Mouse (Mus musculus): ENCODE results near the gene Acbd4.

Acbd4 gene

DNA sequence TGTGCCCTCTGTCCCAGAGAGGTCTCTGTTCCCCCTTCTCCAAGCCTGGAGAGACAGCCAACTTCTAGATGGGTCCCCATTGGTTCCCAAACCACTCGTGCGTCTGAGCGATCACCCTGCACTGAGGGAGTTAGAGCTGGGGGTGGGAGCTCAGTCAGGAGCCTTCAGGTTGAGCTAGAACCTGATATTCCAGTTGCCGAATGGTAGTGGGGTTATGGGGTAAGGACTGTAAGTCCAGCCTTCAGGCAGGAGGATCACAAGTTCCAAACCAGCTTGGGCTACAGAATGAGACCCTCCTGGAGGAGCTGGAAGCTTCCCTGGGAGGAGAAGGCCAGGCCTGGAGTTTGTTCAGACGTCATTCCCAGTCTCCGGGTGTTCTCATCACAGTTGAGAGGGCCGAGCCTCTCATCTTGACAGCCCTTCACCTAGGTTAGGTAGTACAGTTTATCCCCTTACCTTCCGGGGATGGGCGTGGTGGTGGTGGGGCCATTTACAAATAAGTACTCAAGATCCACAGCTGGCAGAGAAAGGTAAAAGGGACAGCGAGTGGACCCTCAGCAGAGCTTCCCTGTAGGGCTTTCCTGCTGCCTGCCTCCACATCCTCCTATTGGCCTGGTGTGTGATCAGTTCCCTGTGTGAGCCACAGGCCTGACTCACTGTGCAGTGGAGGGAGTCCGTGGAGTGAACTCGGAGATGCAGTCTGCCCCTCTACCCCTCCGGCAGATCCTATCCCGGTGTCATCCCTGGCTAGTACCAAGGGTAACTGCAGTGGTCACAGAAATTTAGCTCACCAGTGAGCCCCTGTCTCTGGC, 38.7 kb downstream of the Acbd4 start:
- intact Hi-C loops (cut with DNase I) = no loop called here

DNA sequence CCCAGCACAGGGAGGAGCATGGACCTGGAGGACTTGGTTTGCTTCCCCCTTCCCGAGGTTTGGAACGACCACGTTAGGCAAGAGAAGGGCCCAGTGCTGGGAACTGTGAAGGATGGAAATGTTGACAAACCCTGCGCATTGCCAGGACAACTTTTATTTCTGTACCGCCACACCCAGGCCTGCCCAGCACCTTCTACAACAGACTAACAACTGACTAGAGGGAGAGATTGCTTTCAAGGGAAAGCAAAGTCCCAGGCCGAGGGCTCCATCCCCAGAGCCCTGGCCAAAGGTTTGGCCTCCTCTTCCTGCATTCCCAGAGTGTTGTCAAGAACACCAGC, 39.2 kb downstream of the Acbd4 start:
- intact Hi-C loops (cut with DNase I) = no loop called here

DNA sequence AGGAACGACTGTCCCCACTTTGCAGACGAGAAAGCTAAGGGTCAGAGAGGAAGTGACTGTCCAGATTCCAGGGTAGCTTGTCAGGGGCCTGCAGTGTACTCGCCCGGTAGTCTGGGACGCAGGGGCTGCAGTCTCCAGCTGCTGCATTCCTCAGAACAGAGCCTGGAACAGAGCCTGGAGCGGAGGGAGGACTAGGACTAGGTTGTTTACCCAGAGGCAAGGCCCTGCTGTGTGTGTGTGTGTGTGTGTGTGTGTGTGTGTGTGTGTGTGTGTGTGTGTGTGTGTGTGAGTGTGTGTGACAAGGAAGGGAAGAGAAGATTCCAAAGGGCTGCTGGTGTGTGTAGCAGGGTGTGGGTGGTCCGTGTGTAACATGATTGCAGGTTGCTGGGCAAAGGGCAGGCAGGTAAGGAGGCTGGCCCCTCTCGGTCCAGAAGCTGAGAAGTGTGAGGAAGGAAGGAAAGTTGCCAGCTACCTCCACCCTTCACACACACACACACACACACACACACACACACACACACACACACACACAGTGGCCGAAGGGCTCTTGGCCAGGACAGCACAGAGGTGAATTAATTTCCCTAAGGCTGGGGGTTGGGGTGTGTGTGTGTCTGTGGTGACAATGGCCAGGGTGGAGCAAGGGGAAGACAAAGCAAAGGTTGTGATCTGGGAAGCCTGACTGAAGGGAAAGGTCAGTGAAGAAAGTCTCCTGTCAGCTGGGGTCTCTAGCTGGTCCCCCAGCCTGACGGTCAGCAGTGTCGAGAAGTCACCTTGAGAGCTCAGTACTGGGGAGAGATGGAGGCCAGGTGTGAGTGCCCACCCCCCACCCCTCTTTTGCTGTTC, 39.8 kb downstream of the Acbd4 start:
- intact Hi-C loops (cut with DNase I) = no loop called here

DNA sequence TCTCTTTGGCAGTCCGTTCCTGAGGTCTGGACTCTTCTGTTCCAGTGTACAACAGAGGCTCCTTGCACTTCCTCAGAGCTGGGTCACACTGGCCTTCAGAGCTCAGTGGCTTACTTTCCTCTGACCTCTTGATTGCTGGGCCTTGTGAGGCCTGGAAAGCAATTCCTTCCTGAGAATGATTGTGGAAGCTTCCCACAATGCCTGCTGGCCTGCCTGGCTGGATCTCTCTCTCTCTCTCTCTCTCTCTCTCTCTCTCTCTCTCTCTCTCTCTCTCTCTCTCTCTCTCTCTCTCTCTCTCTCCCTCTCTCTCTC, 40.4 kb downstream of the Acbd4 start:
- intact Hi-C loops (cut with DNase I) = no loop called here

DNA sequence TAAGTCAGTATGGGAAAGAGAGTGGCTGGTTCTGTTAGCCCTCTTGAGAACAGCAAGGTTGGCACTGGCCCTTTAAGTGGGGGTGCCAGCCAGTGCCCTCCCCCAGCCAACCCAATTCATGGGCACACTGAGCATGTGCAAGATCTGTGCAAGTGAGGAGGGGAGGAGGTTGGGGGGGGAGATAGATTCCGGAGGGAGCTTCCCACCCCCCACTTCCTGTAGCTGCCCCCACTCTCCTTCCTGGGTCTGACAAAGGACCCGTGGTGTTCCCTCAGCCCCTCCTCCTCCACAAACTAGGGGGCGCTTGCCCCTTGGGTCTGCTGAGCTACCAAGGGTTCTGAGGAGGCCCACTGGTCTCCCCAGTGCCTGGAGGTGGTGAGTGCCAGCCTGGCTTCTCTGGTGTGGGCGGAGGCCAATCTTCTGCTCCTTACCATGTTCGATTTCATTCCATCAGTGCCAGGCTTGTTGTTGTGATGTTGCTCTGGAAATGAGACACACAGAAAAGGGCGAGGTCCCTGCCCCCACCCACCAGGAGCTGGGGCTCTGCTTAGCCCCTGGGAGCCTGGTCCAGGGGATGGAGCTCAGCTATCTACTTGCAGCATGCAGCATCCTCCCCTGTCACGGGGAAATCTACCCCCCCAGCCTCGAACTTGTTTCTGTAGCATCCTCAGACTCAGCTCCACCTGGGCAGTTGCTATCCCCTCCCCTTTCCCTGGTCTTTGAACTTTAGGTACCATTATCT, 41.1 kb downstream of the Acbd4 start:
- intact Hi-C loops (cut with DNase I) = no loop called here

DNA sequence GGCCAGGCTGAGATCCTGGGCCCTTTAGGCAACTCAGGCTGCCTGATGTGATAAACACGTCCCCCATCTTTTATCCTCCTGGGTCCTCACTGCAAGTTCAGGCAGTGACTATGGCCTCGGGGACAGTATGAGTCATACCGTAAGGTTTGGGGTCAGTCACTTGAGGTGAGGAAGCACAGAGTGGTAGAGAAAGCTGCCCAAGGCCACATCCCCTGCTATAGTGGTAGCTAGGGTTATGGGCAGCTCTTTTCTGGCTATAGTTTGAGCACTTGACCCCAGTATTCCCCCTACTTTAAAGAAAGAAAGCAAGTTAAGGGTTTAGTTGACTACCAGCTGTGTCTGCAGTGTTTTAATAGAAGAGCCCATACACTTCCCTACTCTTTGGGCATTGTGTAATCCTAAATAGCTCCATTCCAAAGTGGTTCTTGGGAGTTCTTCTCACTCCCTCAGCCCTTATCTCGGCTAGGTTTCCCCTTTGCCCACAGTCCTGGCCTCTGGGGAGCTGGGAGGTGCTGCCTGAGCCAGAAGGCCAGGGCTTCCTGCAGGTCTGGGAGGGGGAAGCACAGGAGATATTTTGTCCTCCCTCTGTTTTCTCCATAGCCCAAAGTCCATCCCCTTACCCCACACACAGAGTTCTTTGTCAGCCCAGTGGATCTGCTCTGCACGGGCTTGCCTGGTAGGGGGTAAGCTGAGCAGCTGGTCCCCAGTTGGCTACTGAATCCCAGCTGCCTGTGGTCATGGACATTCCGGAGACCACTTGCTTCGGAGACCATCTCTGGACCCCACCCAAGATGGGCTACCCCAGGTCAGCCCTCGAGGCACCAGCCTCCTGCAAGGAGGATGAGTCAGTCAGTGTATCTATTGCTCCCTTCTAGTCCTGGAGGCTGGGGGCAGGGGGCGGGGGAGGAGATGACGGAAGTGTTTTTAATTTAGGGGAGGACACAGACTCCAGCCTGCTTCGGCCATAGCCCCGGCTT, 43.1 kb downstream of the Acbd4 start:
- intact Hi-C loops (cut with DNase I) = no loop called here

DNA sequence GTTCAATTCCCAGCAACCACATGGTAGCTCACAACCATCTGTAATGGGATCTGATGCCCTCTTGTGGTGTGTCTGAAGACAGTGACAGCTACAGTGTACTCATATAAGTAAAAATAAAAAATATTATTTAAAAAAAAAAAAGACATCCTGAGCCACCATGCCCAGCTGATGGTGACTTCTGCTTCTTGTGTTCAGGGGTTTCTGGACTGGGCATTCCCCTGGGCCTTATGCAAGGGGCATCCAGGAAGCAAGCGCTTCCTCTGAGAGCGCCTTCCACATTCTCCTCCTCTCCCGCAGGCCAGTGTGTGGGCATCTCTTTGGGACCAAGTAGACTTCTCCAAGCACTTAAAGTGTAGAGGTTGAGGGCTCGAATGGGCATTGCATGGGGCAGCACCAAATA, 44.9 kb downstream of the Acbd4 start:
- intact Hi-C loops (cut with DNase I) = no loop called here

DNA sequence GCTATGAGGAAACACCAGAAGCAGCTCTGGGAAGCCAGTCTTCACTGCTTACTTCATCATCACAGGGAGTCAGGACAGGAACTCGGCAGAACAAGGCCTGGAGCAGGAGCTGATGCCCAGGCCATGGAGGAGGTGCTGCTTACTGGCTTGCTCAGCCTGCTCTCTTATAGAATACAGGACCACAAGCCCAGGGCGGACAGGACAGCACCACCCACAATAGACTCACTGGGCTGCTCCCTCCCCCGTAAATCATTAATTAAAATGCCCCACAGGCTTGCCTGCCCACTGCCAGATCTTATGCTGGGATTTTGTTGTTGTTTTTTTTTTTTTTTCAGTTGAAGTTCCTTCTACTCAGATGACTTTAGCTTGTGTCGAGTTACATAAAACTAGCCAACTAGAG, 46.3 kb downstream of the Acbd4 start:
- intact Hi-C loops (cut with DNase I) = no loop called here

DNA sequence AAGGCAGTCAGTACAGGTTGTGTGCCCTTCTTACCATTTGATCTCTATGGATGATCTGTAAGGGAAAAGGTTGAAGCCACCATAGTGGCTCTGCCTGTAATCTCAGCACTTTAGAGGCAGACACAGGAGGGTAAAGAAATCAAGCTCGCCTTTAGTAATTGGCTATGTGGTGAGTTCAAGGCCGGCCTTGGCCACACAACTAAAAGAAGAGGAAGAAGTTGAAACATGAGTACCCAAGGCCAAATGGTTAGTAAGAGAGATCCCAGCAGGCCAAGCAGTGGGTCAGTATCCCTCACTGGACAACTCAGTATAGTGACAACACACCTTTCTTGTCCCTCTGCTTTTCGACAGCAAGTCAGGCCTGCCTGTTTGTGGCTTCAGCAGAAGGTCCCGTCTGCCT, 48.3 kb downstream of the Acbd4 start:
- intact Hi-C loops (cut with DNase I) = no loop called here

DNA sequence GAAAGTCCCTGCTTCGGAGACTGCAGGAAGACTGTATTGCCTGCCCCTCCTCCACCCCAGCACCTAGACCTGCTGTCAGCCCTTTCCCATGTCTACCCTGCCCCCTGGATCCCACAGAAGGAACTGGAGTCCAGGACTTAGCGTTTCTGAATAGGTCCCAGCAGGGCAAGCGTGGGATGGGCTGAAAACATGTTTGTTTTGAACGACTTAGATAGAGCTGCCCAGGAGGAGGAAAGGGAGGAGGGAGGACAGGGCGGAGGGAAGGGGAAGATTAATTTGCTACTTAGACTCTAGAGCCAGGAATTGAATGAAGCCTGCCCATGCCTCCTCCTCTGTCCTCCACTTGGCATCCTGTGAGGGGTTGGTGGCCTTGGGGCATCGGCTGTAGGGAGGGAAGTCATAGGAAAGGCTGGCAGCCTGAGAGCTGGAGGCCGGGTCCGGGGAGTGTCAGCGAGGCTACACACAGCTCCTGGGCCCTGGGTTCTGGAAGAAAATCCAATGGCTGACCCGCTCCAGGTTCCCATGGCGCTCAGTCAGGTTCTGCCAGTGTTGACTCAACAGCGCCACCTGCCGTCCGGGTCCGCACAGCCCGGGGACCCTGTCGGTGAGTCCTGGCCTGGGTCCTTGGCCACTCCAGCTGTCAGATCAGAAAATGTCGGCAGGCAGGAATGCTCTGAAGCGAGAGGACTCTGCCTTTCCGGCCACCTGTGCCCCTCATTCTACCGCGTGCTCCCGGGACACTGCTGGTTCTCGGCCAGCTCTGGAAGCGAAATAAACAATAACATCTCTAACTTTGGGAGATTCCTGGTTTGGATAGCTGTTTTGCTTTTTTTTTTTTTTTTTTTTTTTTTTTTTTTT, 57.4 kb downstream of the Acbd4 start:
- intact Hi-C loops (cut with DNase I) = loop anchor here (2.0 kb wide), 2 partner anchors 42 to 56 kb away; partner anchors contain the start of gene Hexim1

DNA sequence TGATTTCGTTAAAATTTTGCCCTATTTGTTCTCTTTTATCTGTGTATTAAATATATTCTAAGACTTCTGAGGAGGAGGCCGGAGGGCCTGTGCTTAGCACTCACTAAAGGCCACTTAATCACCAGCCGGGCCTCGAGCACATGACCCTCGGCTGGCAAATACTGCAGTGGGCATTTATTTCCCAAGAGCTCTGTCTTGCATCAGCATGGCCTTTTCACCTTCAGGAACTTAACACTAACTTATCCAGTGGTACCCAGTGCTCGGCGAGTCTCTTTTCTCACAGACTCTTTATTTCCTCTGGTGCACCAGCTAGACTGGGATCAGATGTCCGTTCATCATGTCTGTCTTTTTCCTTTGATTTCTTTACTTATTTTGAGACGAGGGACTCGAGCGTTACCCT, 59.3 kb downstream of the Acbd4 start:
- intact Hi-C loops (cut with DNase I) = no loop called here

DNA sequence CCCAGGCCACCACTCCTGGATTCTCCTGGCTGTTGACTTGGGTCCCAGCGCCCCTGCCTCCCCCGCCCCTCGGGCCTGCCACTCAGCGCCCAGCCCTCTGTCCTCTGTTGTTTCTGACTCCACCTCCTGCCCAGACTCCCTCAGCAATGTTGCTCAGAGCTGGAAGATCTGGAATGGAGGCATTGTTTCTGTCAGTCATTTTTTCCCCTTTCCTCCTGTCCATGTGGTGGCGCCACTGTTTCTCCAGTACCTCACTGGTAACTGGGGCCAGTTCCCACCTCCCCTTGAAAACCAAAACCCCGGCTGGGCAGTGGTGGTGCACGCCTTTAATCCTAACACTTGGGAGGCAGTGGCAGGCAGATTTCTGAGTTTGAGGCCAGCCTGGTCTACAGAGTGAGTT, 60.0 kb downstream of the Acbd4 start:
- intact Hi-C loops (cut with DNase I) = no loop called here
